Mouse (Mus musculus) frontal cortex, adult 2 months (tissue): ENCODE data around the gene Prkcq. TPM values are rescaled to one million over a fixed set of nuclear protein-coding genes. Genes with fewer than 3 reads are reported as not detected.

ENCODE experiments used
- DNase-seq, 2 experiments: peaks; one replicate each; pipeline ENCODE4 v3.0.0; 2022; ENCODE audit warnings: low spot score in 1 of 2; ENCODE audit errors: extremely low spot score in 1 of 2
- polyA plus RNA-seq: library from polyadenylated mRNA; depleted of rRNA; stranded (reverse); fragments of >200 nt; gene quantifications from 2 replicates; pipeline ENCODE4 v1.2.3, GENCODE M21; 2012

Prkcq gene
- polyA plus RNA-seq, 1 experiment: 7.3 TPM

GRCm38 (mm10) chr2:11183991-11184390 is 12.1 kb downstream of the Prkcq start:
- DNase-seq: no peak

GRCm38 (mm10) chr2:11186586-11186985 is 14.7 kb downstream of the Prkcq start:
- DNase-seq: no peak

- no peak for DNase-seq
Measured at GRCm38 (mm10) chr2:11187166-11187565, 15.3 kb downstream of the Prkcq start.

GRCm38 (mm10) chr2:11188279-11188678 is 16.4 kb downstream of the Prkcq start:
- DNase-seq: no peak

GRCm38 (mm10) chr2:11189150-11189767 is 17.4 kb downstream of the Prkcq start:
- DNase-seq: no peak

GRCm38 (mm10) chr2:11192281-11193098 is 20.6 kb downstream of the Prkcq start:
- no peak for DNase-seq

GRCm38 (mm10) chr2:11193099-11193618 is 21.3 kb downstream of the Prkcq start:
- no peak for DNase-seq

GRCm38 (mm10) chr2:11194732-11195340 is 22.9 kb downstream of the Prkcq start:
- no peak for DNase-seq

GRCm38 (mm10) chr2:11196071-11196470 is 24.2 kb downstream of the Prkcq start:
- DNase-seq: no peak

- no peak for DNase-seq
Measured at GRCm38 (mm10) chr2:11196952-11197559, 25.1 kb downstream of the Prkcq start.

GRCm38 (mm10) chr2:11199624-11200023 is 27.7 kb downstream of the Prkcq start:
- no peak for DNase-seq

- no peak for DNase-seq
Measured at GRCm38 (mm10) chr2:11202841-11203240, 30.9 kb downstream of the Prkcq start.

GRCm38 (mm10) chr2:11203261-11203660 is 31.4 kb downstream of the Prkcq start:
- DNase-seq: no peak

- DNase-seq: no peak
Measured at GRCm38 (mm10) chr2:11204232-11204631, 32.3 kb downstream of the Prkcq start.

GRCm38 (mm10) chr2:11204961-11205360 is 33.1 kb downstream of the Prkcq start:
- DNase-seq: no peak

GRCm38 (mm10) chr2:11205720-11206119 is 33.8 kb downstream of the Prkcq start:
- no peak for DNase-seq

GRCm38 (mm10) chr2:11208263-11208662 is 36.4 kb downstream of the Prkcq start:
- DNase-seq: no peak

GRCm38 (mm10) chr2:11209335-11209734 is 37.4 kb downstream of the Prkcq start:
- no peak for DNase-seq

GRCm38 (mm10) chr2:11210241-11210916 is 38.5 kb downstream of the Prkcq start:
- no peak for DNase-seq

GRCm38 (mm10) chr2:11211961-11212562 is 40.2 kb downstream of the Prkcq start:
- no peak for DNase-seq
